Mouse (Mus musculus): ENCODE measurements around the gene Kif14.
"Not testable (repeated sequence)": the region's sequence is repeated elsewhere in the genome, so short reads cannot be mapped to it uniquely, and the experiment has no call there.

Gene Kif14

GRCm38 (mm10) chr1:136555892-136556291 is 89.7 kb downstream of the Kif14 start:
- no peak for DNase-seq (ENCODE audit: low read depth, low spot score)

GRCm38 (mm10) chr1:136556643-136557042 is 90.5 kb downstream of the Kif14 start:
- not testable (repeated sequence) for DNase-seq (ENCODE audit: low read depth, low spot score)

GRCm38 (mm10) chr1:136557436-136557835 is 91.3 kb downstream of the Kif14 start:
- DNase-seq (ENCODE audit: low read depth, low spot score), result no peak

- no peak for DNase-seq (ENCODE audit: low read depth, low spot score)
Observed at GRCm38 (mm10) chr1:136558762-136559161, 92.6 kb downstream of the Kif14 start.

- DNase-seq (ENCODE audit: low read depth, low spot score), result no peak
Observed at GRCm38 (mm10) chr1:136559284-136559683, 93.1 kb downstream of the Kif14 start.

- no peak for DNase-seq (ENCODE audit: low read depth, low spot score)
Observed at GRCm38 (mm10) chr1:136559774-136560173, 93.6 kb downstream of the Kif14 start.

- no peak for DNase-seq (ENCODE audit: low read depth, low spot score)
Observed at GRCm38 (mm10) chr1:136561823-136562222, 95.7 kb downstream of the Kif14 start.

- DNase-seq (ENCODE audit: low read depth, low spot score), result no peak
Observed at GRCm38 (mm10) chr1:136563149-136563548, 97.0 kb downstream of the Kif14 start.

GRCm38 (mm10) chr1:136564963-136565362 is 98.8 kb downstream of the Kif14 start:
- no peak for DNase-seq (ENCODE audit: low read depth, low spot score)

GRCm38 (mm10) chr1:136566386-136566785 is 100.2 kb downstream of the Kif14 start:
- no peak for DNase-seq (ENCODE audit: low read depth, low spot score)

GRCm38 (mm10) chr1:136567641-136568040 is 101.5 kb downstream of the Kif14 start:
- DNase-seq (ENCODE audit: low read depth, low spot score), result no peak

GRCm38 (mm10) chr1:136568738-136569194 is 102.6 kb downstream of the Kif14 start:
- DNase-seq (ENCODE audit: low read depth, low spot score), result no peak

GRCm38 (mm10) chr1:136569206-136569605 is 103.1 kb downstream of the Kif14 start:
- no peak for DNase-seq (ENCODE audit: low read depth, low spot score)

- DNase-seq (ENCODE audit: low read depth, low spot score), result no peak
Observed at GRCm38 (mm10) chr1:136569626-136570297, 103.6 kb downstream of the Kif14 start.

- no peak for DNase-seq (ENCODE audit: low read depth, low spot score)
Observed at GRCm38 (mm10) chr1:136570298-136570653, 104.1 kb downstream of the Kif14 start.

GRCm38 (mm10) chr1:136570976-136571375 is 104.8 kb downstream of the Kif14 start:
- DNase-seq (ENCODE audit: low read depth, low spot score), result no peak

- no peak for DNase-seq (ENCODE audit: low read depth, low spot score)
Observed at GRCm38 (mm10) chr1:136571530-136571929, 105.4 kb downstream of the Kif14 start.

GRCm38 (mm10) chr1:136577890-136578663 is 111.9 kb downstream of the Kif14 start:
- DNase-seq (ENCODE audit: low read depth, low spot score), result no peak

GRCm38 (mm10) chr1:136579360-136579759 is 113.2 kb downstream of the Kif14 start:
- DNase-seq (ENCODE audit: low read depth, low spot score), result no peak

- DNase-seq (ENCODE audit: low read depth, low spot score), result no peak
Observed at GRCm38 (mm10) chr1:136580266-136580665, 114.1 kb downstream of the Kif14 start.

All from mesoderm, embryonic 11.5 days (tissue).